Mouse (Mus musculus) midbrain, embryonic 16.5 days (tissue): ENCODE data around the gene Foxo4. TPM values are rescaled to one million over a fixed set of nuclear protein-coding genes. Genes with fewer than 3 reads are reported as not detected.
A peak's percentile ranks its signal among the peaks of the same experiment; 100 is the strongest.

ENCODE experiments used
- ATAC-seq: fragments of 200-750 bp; cut with Nextera tagmentation; 2 replicates; pipeline ENCODE4 v1.8.0; 2017; ENCODE audit warnings: moderate TSS enrichment
- H3K27ac ChIP-seq: fragments of 300-500 bp; sonication (generic); 2 replicates; pipeline ENCODE4 v1.5.1; 2014; ENCODE audit warnings: mild to moderate bottlenecking, low read length, mixed read lengths
- H3K27me3 ChIP-seq: fragments of 300-500 bp; sonication (generic); 2 replicates; pipeline ENCODE4 v1.6.1; 2014; ENCODE audit warnings: low read depth, low read length, mixed read lengths; ENCODE audit not compliant: control insufficient read depth, insufficient read depth
- H3K36me3 ChIP-seq: fragments of 300-500 bp; sonication (generic); 2 replicates; pipeline ENCODE4 v1.6.1; 2014; ENCODE audit warnings: mild to moderate bottlenecking, low read length, moderate library complexity, mixed read lengths; ENCODE audit not compliant: control insufficient read depth, insufficient read depth
- H3K4me1 ChIP-seq: fragments of 300-500 bp; sonication (generic); 2 replicates; pipeline ENCODE4 v1.6.1; 2014; ENCODE audit warnings: mild to moderate bottlenecking, low read length, mixed read lengths; ENCODE audit not compliant: control insufficient read depth, insufficient read depth
- H3K4me2 ChIP-seq: fragments of 300-500 bp; sonication (generic); 2 replicates; pipeline ENCODE4 v1.6.1; 2014; ENCODE audit warnings: mild to moderate bottlenecking, low read length, mixed read lengths
- H3K4me3 ChIP-seq: fragments of 300-500 bp; sonication (generic); 2 replicates; pipeline ENCODE4 v1.5.1; 2014; ENCODE audit warnings: low read depth, mild to moderate bottlenecking, low read length, moderate library complexity, mixed read lengths
- H3K9ac ChIP-seq: fragments of 300-500 bp; sonication (generic); 2 replicates; pipeline ENCODE4 v1.6.1; 2014; ENCODE audit warnings: low read depth, low read length, mixed read lengths
- H3K9me3 ChIP-seq: fragments of 300-500 bp; sonication (generic); replicated peaks from 2 replicates; pipeline ENCODE4 v1.6.1; 2014; ENCODE audit warnings: mild to moderate bottlenecking, low read length, mixed read lengths; ENCODE audit not compliant: control insufficient read depth, poor library complexity, severe bottlenecking
- WGBS: fragments of 180-500 bp; shearing (Covaris S2); extraction: QIAGEN DNeasy Blood & Tissue Kit; methylation state at CpG from one replicate; pipeline ENCODE4 v1.1.7; 2014; 5-methylcytosine and 5-hydroxymethylcytosine counted together
- polyA plus RNA-seq: library from polyadenylated mRNA; unstranded; fragments of >200 nt; fragmentation: Nextera tagmentation; extraction: Ambion mirVana; gene quantifications from 2 replicates; pipeline ENCODE4 v1.2.1, GENCODE M21; 2015

Foxo4 gene
- polyA plus RNA-seq, 1 experiment from 2014 or later, result 0.57 TPM

DNA sequence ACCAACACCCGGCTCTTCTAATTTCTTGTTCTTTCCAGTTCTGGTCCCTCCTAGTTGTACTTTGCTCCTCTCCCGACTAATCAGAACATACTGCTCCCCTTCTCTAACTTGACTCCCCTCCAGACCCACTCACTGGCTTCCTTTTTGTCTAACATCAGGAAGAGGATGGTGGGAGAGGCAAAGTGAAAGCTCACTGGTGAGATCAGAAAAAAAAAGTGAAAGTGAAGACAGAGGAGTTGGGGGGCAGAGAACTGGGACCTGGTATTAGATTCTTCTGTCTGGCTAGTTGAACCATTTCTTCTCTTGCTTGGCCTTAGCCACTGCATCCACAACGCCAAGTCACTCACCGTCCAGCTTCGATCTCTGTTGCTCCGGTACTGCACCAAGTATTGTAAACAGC is 12.3 kb downstream of the Foxo4 start:
- no peak overlapping the region for H3K9ac ChIP-seq
- H3K27me3 ChIP-seq, result no peaks in the 10 kb centered on the region
- H3K36me3 ChIP-seq, result no peaks in the 10 kb centered on the region
- 94% methylated on average over 6 of the region's 6 CpGs for WGBS
- H3K4me3 ChIP-seq, result no peak overlapping the region
- no peak overlapping the region for H3K4me2 ChIP-seq
- no peaks in the 10 kb centered on the region for H3K9me3 ChIP-seq
- no peak overlapping the region for H3K27ac ChIP-seq
- ATAC-seq, result no peak
- no peaks in the 10 kb centered on the region for H3K4me1 ChIP-seq

GRCm38 (mm10) chrX:101268025-101268754 is 13.9 kb downstream of the Foxo4 start, which contains the start of gene Il2rg:
Il2rg (minus strand) TSS chrX:101268255.
- H3K9ac ChIP-seq, result no peak within 1 kb of the TSS
- H3K9me3 ChIP-seq, result no peaks in the 10 kb centered on the region
- no peak within 1 kb of the TSS for H3K4me2 ChIP-seq
- WGBS, result 74% methylated on average over 5 of the region's 5 CpGs
- H3K36me3 ChIP-seq, result no peaks in the 10 kb centered on the region
- no peaks in the 10 kb centered on the region for H3K27me3 ChIP-seq
- H3K4me3 ChIP-seq, result no peak within 1 kb of the TSS
- H3K4me1 ChIP-seq, result no peaks in the 10 kb centered on the region
- no peak within 1 kb of the TSS for H3K27ac ChIP-seq
- ATAC-seq, result no peak

GRCm38 (mm10) chrX:101268755-101269124 is 14.4 kb downstream of the Foxo4 start, which contains the start of gene Gm20489:
Gm20489 (minus strand) TSS chrX:101269023.
- no peak within 1 kb of the TSS for H3K9ac ChIP-seq
- no peak within 1 kb of the TSS for H3K4me2 ChIP-seq
- WGBS, result 61% methylated on average over 3 of the region's 3 CpGs
- H3K4me1 ChIP-seq, result no peaks in the 10 kb centered on the region
- H3K27ac ChIP-seq, result no peak within 1 kb of the TSS
- H3K27me3 ChIP-seq, result no peaks in the 10 kb centered on the region
- no peak within 1 kb of the TSS for H3K4me3 ChIP-seq
- no peaks in the 10 kb centered on the region for H3K36me3 ChIP-seq
- no peaks in the 10 kb centered on the region for H3K9me3 ChIP-seq
- no peak for ATAC-seq

DNA sequence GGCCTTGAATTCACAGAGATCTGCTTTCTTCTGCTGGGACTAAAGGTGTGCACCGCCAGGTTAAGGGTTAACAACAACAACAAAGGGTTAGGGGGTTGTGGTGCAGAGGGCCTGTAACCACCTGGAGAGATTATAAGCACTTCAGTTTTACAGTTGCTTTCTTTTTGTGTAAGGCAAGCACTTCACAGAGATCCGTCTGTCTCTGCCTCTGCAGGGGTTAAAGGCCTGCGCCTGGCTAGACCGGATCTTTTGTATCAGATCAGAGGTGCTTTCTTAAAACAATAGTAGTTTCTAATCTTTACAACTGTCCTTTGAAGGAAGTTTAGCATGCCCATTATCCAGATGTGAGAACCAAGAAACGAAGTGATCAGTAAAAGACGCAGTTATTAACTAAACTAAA is 19.1 kb downstream of the Foxo4 start:
- 18% methylated on average over 6 of the region's 6 CpGs for WGBS

GRCm38 (mm10) chrX:101273875-101274738 is 19.8 kb downstream of the Foxo4 start, which contains the start of gene Med12:
Med12 (plus strand) TSS chrX:101274030.
- peak within 1 kb of the TSS; percentile 54 for H3K4me3 ChIP-seq
- H3K27me3 ChIP-seq, result no peaks in the 10 kb centered on the region
- 22% methylated on average over 49 of the region's 54 CpGs for WGBS
- peak within 1 kb of the TSS; percentile 58 for H3K4me2 ChIP-seq
- H3K9ac ChIP-seq, result peak within 1 kb of the TSS; percentile 66
- H3K4me1 ChIP-seq, result no peaks in the 10 kb centered on the region
- H3K27ac ChIP-seq, result peak within 1 kb of the TSS; percentile 71
- peak; percentile 98 for ATAC-seq
- H3K9me3 ChIP-seq, result no peaks in the 10 kb centered on the region
- no peaks in the 10 kb centered on the region; the same call in 1 of the 2 replicates for H3K36me3 ChIP-seq

More for the DNA sequence above, 19.1 kb downstream of the Foxo4 start:
- H3K36me3 ChIP-seq, result no peaks in the 10 kb centered on the region; the same call in 1 of the 2 replicates
- no peaks in the 10 kb centered on the region for H3K27me3 ChIP-seq
- H3K4me3 ChIP-seq, result peak overlapping the region; percentile 54
- peak; percentile 23; the same call in 1 of the 2 replicates for ATAC-seq
- H3K27ac ChIP-seq, result no peak overlapping the region
- no peaks in the 10 kb centered on the region for H3K4me1 ChIP-seq
- peak overlapping the region; percentile 58 for H3K4me2 ChIP-seq
- peak overlapping the region; percentile 66; the same call in 1 of the 2 replicates for H3K9ac ChIP-seq
- no peaks in the 10 kb centered on the region for H3K9me3 ChIP-seq

GRCm38 (mm10) chrX:101282813-101283212 is 28.5 kb downstream of the Foxo4 start:
- peaks cover 7% of the 10 kb centered on the region; the same call in 1 of the 2 replicates for H3K36me3 ChIP-seq

DNA sequence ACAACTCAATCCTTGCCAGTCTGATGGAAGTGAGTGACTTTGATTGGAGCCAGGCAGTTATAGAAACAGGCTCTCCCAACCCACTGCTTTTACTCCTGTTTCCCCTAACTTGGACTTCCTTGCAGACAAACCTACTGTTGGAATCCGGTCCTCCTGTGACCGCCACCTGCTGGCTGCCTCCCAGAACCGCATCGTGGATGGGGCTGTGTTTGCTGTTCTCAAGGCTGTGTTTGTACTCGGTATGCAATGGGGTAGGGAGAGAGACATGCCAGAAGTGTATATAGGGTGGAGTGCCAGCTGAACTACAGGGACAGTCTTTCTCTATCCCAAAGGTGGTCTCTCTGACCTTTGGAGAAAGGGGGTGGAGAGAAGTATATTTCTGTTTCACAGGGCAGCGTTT is 31.2 kb downstream of the Foxo4 start:
- H3K4me1 ChIP-seq, result no peaks in the 10 kb centered on the region
- H3K27ac ChIP-seq, result no peak overlapping the region
- H3K36me3 ChIP-seq, result peaks cover 13% of the 10 kb centered on the region
- H3K9me3 ChIP-seq, result no peaks in the 10 kb centered on the region
- peak; percentile 71 for ATAC-seq
- H3K4me2 ChIP-seq, result no peak overlapping the region
- no peak overlapping the region for H3K9ac ChIP-seq
- no peak overlapping the region for H3K4me3 ChIP-seq
- WGBS, result 29% methylated on average over 6 of the region's 6 CpGs
- H3K27me3 ChIP-seq, result no peaks in the 10 kb centered on the region

More at GRCm38 (mm10) chrX:101282813-101283212, 28.5 kb downstream of the Foxo4 start:
- Histone ChIP-seq H3K27ac (no peak overlapping the region), H3K4me1 (no peaks in the 10 kb centered on the region), H3K4me2 (no peak overlapping the region), H3K9me3 (no peaks in the 10 kb centered on the region), H3K9ac (no peak overlapping the region), H3K4me3 (no peak overlapping the region), H3K27me3 (no peaks in the 10 kb centered on the region)
- ATAC-seq, result no peak
- 86% methylated on average over 6 of the region's 6 CpGs for WGBS

DNA sequence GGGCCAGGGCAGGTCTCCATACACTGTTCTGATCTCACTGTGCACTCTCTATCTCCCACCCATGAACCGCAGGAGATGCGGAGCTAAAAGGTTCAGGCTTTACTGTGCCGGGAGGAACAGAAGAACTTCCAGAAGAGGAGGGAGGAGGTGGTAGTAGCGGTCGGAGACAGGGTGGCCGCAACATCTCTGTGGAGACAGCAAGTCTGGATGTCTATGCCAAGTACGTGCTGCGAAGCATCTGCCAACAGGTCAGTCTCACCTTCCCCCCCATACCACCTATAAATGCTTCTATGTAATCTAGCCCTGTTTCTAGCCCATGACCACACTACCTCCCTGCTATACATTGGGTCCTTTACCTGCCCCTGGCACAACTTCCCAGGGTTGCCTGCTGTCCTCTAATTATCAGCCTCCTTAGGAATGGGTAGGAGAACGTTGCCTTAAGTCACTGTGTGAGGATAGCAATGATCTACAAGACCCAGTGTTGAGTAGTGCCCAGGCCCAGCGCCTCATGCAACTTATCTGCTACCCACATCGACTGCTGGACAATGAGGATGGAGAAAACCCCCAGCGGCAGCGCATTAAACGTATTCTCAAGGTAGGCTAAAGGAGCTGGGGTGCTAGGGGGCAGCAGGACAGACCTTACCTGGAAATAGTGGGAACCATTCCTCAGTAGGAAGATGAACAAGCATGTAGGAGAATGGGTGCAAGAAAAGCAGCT is 31.8 kb downstream of the Foxo4 start:
- peaks cover 13% of the 10 kb centered on the region for H3K36me3 ChIP-seq
- H3K4me3 ChIP-seq, result no peak overlapping the region
- H3K27me3 ChIP-seq, result no peaks in the 10 kb centered on the region
- no peak overlapping the region for H3K9ac ChIP-seq
- no peak for ATAC-seq
- H3K27ac ChIP-seq, result no peak overlapping the region
- H3K4me2 ChIP-seq, result no peak overlapping the region
- H3K4me1 ChIP-seq, result no peaks in the 10 kb centered on the region
- H3K9me3 ChIP-seq, result no peaks in the 10 kb centered on the region
- WGBS, result 93% methylated on average over 14 of the region's 14 CpGs
